Mouse (Mus musculus) lung, embryonic 14.5 days (tissue): ENCODE results near the gene Ctbp2. TPM values are rescaled to one million over a fixed set of nuclear protein-coding genes. Genes with fewer than 3 reads are reported as not detected.

Experiments
- ATAC-seq: fragments of 200-750 bp; cut with Nextera tagmentation; 2 replicates; pipeline ENCODE4 v1.8.0; 2017; ENCODE audit warnings: mild to moderate bottlenecking, moderate TSS enrichment, moderate library complexity; ENCODE audit not compliant: insufficient read depth
- DNase-seq: peaks from one replicate; pipeline ENCODE4 v3.0.0-alpha.2; 2015
- H3K27ac ChIP-seq: fragments of 300-500 bp; sonication (generic); 2 replicates; pipeline ENCODE4 v1.5.1; 2014; ENCODE audit warnings: low read depth, mild to moderate bottlenecking, moderate library complexity
- H3K27me3 ChIP-seq: fragments of 300-500 bp; sonication (generic); 2 replicates; pipeline ENCODE4 v1.6.1; 2014; ENCODE audit warnings: low read length, control low read depth; ENCODE audit not compliant: insufficient read depth
- H3K36me3 ChIP-seq: fragments of 300-500 bp; sonication (generic); 2 replicates; pipeline ENCODE4 v1.6.1; 2014; ENCODE audit warnings: control low read depth; ENCODE audit not compliant: insufficient read depth
- H3K4me1 ChIP-seq: fragments of 300-500 bp; sonication (generic); 2 replicates; pipeline ENCODE4 v1.6.1; 2014; ENCODE audit warnings: antibody characterized with exemption, control low read depth; ENCODE audit not compliant: insufficient read depth
- H3K4me2 ChIP-seq: fragments of 300-500 bp; sonication (generic); 2 replicates; pipeline ENCODE4 v1.6.1; 2014; ENCODE audit warnings: mild to moderate bottlenecking
- H3K4me3 ChIP-seq: fragments of 300-500 bp; sonication (generic); 2 replicates; pipeline ENCODE4 v1.5.1; 2014; ENCODE audit warnings: low read depth, low read length
- H3K9ac ChIP-seq: fragments of 300-500 bp; sonication (generic); 2 replicates; pipeline ENCODE4 v1.6.1; 2014
- H3K9me3 ChIP-seq: fragments of 300-500 bp; sonication (generic); 2 replicates; pipeline ENCODE4 v1.6.1; 2016; ENCODE audit warnings: low read depth, low read length, control low read depth
- CTCF ChIP-seq: IDR thresholded peaks from 2 replicates; pipeline ENCODE4 v1.5.1; 2016; ENCODE audit warnings: antibody characterized with exemption, low read depth
- WGBS: fragments of 180-500 bp; shearing (Covaris S2); extraction: QIAGEN DNeasy Blood & Tissue Kit; methylation state at CpG from one replicate; pipeline ENCODE4 v1.1.7; 2014; 5-methylcytosine and 5-hydroxymethylcytosine counted together
- polyA plus RNA-seq: library from polyadenylated mRNA; unstranded; fragments of >200 nt; fragmentation: Nextera tagmentation; extraction: Ambion mirVana; gene quantifications from 2 replicates; pipeline ENCODE4 v1.2.1, GENCODE M21; 2014

Gene Ctbp2
- polyA plus RNA-seq, 1 experiment from 2014 or later: 124 TPM

DNA sequence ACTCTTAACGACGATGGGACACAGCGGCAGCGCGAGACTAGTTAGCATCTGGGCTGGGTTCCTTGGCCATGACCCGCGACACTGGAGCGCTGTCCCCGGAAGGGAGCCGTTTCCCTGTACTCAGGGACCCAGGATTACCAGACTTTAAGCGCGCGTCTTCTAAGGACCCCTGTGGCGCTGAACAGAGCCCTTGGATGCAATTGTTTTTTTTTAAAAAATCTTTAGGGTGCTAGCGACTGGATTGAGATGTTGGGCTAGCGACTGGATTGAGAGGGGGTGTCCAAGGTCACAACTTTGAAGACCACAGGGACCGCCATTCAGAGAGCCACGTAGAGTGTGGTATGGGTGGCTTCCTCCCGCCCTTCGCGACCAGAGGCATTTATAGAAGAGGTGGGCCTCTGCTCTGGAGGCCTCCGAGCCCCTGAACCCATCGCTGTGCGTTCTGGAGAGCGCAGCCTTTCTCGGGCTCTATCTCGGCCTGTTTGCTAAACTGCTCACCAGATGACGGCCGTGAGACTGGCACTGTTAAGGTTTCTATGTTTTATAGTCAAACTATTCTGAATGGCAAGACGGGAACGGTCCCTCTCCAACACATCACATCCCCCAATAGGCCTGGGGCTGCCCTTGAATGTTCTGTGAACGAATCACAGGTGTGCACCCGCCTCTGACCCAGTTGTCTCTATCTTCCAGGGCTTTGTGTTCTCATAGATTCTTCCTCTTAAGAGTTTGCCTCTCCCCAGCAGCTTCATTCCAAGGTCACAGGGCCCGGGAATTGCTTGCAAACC is 739 bp upstream of the Ctbp2 start:
- WGBS: 7% methylated on average over 34 of the region's 34 CpGs
- no peak for TF ChIP-seq CTCF

GRCm38 (mm10) chr7:133123244-133123998 is 733 bp downstream of the Ctbp2 start, which contains the start of gene Fgfr2:
Fgfr2 (minus strand) TSS chr7:133123350.
- TF ChIP-seq CTCF: no peak

More for the DNA sequence above, 739 bp upstream of the Ctbp2 start:
- peak overlapping the region; percentile 98 for H3K9ac ChIP-seq
- DNase-seq (peak; percentile 40), ATAC-seq (0 out of 2 replicates have a peak, but pooled peaks have one; percentile 8)
- H3K4me3 ChIP-seq: peak overlapping the region; percentile 94
- H3K27me3 ChIP-seq: no peaks in the 10 kb centered on the region
- peaks cover 8% of the 10 kb centered on the region; the same call in 1 of the 2 replicates for H3K4me1 ChIP-seq
- peak overlapping the region; percentile 96 for H3K4me2 ChIP-seq
- no peaks in the 10 kb centered on the region for H3K36me3 ChIP-seq
- peak overlapping the region; percentile 99 for H3K27ac ChIP-seq
- no peaks in the 10 kb centered on the region for H3K9me3 ChIP-seq

DNA sequence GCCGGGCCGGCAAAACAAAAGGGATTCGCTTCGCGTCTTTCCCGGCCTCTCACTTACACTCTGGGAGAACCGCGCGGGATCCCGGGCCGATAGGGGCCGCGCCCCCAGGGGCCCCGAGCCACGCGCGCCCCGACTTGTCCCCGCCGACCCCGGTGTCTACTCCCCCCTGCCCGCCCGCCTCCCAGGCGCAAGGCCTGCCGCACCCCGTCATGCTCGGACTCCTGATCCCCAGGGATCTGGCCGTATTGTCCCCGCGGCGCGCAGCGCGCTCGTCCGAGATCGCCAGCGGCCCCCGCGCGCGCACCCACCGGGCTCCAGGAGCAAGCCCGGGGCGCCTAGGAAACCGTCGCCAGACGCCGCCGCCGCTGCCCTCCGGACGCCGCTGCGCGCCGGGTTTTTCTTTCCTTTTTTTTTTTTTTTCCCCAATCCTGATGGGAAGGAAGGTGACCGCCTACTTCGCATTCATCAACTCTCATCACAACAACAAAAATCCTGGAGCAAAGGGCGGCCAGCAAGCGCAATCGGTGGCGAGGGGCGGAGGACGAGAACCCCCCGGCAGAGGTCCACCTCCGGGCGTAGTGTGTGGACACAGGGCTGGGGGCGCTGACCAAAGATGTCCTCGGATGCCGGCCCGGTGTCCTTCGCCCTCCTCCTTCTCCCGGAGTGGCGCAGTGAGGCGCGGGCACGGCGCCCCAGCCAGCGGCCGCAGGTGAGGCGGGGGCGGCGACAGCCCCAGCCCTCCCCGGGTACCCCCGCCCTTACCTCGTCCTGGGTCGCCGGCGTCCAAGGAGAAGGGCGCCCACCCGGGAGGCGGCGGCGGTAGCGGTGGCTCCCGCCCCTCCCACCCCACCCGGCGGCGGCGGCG is 1.5 kb downstream of the Ctbp2 start:
- Histone ChIP-seq H3K27ac (peak overlapping the region; percentile 99), H3K4me2 (peak overlapping the region; percentile 96), H3K36me3 (no peaks in the 10 kb centered on the region), H3K9me3 (no peaks in the 10 kb centered on the region), H3K4me1 (peaks cover 16% of the 10 kb centered on the region), H3K9ac (peak overlapping the region; percentile 98), H3K4me3 (peak overlapping the region; percentile 94), H3K27me3 (no peaks in the 10 kb centered on the region)
- no peak for TF ChIP-seq CTCF
- under 1% methylated on average over 75 of the region's 102 CpGs for WGBS
- ATAC-seq (peak; percentile 18), DNase-seq (peak; percentile 75)

More at GRCm38 (mm10) chr7:133123244-133123998, 733 bp downstream of the Ctbp2 start, which contains the start of gene Fgfr2:
- Histone ChIP-seq H3K27me3 (no peaks in the 10 kb centered on the region), H3K27ac (peak within 1 kb of the TSS; percentile 99), H3K9ac (peak within 1 kb of the TSS; percentile 98), H3K4me1 (peaks cover 12% of the 10 kb centered on the region), H3K4me3 (peak within 1 kb of the TSS; percentile 94), H3K4me2 (peak within 1 kb of the TSS; percentile 96), H3K36me3 (no peaks in the 10 kb centered on the region), H3K9me3 (no peaks in the 10 kb centered on the region)
- peak; percentile 70 for ATAC-seq
- WGBS: under 1% methylated on average over 27 of the region's 53 CpGs
- peak; percentile 81 for DNase-seq

- peak overlapping the region; percentile 99 for H3K27ac ChIP-seq
- TF ChIP-seq CTCF: no peak
- under 1% methylated on average over 90 of the region's 94 CpGs for WGBS
- peak overlapping the region; percentile 96 for H3K4me2 ChIP-seq
- H3K4me1 ChIP-seq: peaks cover 18% of the 10 kb centered on the region
- H3K27me3 ChIP-seq: no peaks in the 10 kb centered on the region
- peak overlapping the region; percentile 94 for H3K4me3 ChIP-seq
- no peaks in the 10 kb centered on the region for H3K9me3 ChIP-seq
- DNase-seq (peak; percentile 69), ATAC-seq (no peak)
- no peaks in the 10 kb centered on the region for H3K36me3 ChIP-seq
- peak overlapping the region; percentile 98 for H3K9ac ChIP-seq
Measured at GRCm38 (mm10) chr7:133121661-133122378, 2.3 kb downstream of the Ctbp2 start.

DNA sequence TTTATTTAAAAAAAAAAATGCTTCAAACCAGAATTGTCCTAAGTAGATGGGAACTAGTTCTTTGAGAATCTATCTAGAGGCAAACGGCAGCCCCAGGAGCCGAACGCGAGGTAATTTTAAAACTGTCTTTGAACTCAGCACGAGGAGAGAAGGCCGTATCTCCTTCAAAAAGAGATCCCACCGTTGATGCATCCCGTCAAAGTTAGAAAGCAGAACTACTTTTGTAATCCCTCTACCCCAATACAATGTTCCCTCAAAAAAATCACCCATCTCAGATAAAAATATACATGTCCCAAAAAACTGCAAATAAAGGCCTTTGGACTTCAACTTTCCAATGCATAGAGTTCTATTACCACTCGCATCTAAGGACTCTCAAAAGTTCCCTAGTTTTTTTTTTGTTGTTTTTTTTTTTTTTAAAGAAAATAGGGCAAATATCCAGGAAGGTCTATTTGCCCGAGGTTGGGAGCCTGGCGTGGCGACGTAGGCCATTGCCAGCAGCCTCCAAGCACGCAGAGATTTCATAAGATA is 3.0 kb downstream of the Ctbp2 start:
- peak overlapping the region; percentile 98 for H3K9ac ChIP-seq
- no peak for DNase-seq
- no peaks in the 10 kb centered on the region for H3K27me3 ChIP-seq
- H3K4me3 ChIP-seq: peak overlapping the region; percentile 94
- H3K4me1 ChIP-seq: peaks cover 24% of the 10 kb centered on the region
- 2% methylated on average over 14 of the region's 14 CpGs for WGBS
- H3K4me2 ChIP-seq: peak overlapping the region; percentile 96
- no peak for TF ChIP-seq CTCF
- H3K27ac ChIP-seq: peak overlapping the region; percentile 99
- no peaks in the 10 kb centered on the region for H3K36me3 ChIP-seq
- no peaks in the 10 kb centered on the region for H3K9me3 ChIP-seq
- no peak for ATAC-seq

GRCm38 (mm10) chr7:133120221-133120751 is 3.9 kb downstream of the Ctbp2 start:
- Histone ChIP-seq H3K4me2 (peak overlapping the region; percentile 96), H3K9ac (peak overlapping the region; percentile 40), H3K27me3 (no peaks in the 10 kb centered on the region), H3K4me3 (peak overlapping the region; percentile 94), H3K4me1 (peaks cover 32% of the 10 kb centered on the region), H3K27ac (0 out of 2 replicates have a peak overlapping the region, but pooled peaks have one; percentile 38), H3K36me3 (no peaks in the 10 kb centered on the region), H3K9me3 (no peaks in the 10 kb centered on the region)
- ATAC-seq (no peak), DNase-seq (peak; percentile 30)
- no peak for TF ChIP-seq CTCF
- 10% methylated on average over 15 of the region's 15 CpGs for WGBS
